14 mouse cellular contexts compared by ENCODE assay signal in genomic region chr15:85835335-85835734, GRCm38 (mm10). TPM values are rescaled to one million over a fixed set of nuclear protein-coding genes. Genes with fewer than 3 reads are reported as not detected.
A peak's percentile ranks its signal among the peaks of the same experiment; 100 is the strongest.
DNase-seq lines count a peak whose midpoint lies in the region; ATAC-seq and TF ChIP-seq lines count a peak whose summit lies in the region.
"Had no signal": no experiment of that assay in that cellular context is flagged by ENCODE, and none has a peak within 500 bp of the region (broad histone marks: within the 10 kb centered on the region; RNA-seq: fewer than 3 reads in every experiment).

No protein-coding gene starts in this region.

- no peak overlapping the region for H3K27ac ChIP-seq in hindbrain, postnatal 0 days
- H3K27ac ChIP-seq in hindbrain, embryonic 13.5 days: no peak overlapping the region
- H3K27ac ChIP-seq: midbrain, embryonic 13.5 days had no signal

- no peaks in the 10 kb centered on the region for H3K36me3 ChIP-seq in hindbrain, postnatal 0 days (ENCODE audit: insufficient read depth, low read length)
- peaks cover 6% of the 10 kb centered on the region for H3K36me3 ChIP-seq in hindbrain, embryonic 13.5 days
- H3K36me3 ChIP-seq in E14TG2a.4 (ENCODE audit: insufficient read depth, low read length): no peaks in the 10 kb centered on the region
- H3K36me3 ChIP-seq: midbrain, embryonic 13.5 days had no signal

- DNase-seq in hindbrain, postnatal 0 days (ENCODE audit: low spot score): no peak
- DNase-seq in lung, postnatal 36 days: peak; percentile 28
- no peak for DNase-seq in lung, postnatal 25 days (ENCODE audit: low spot score)
- DNase-seq: adrenal gland, postnatal 10 days; lung, adult 2 months; right cerebral cortex, postnatal 14 days had no signal

- peaks cover 7% of the 10 kb centered on the region; the same call in 1 of the 2 replicates for H3K4me1 ChIP-seq in hindbrain, postnatal 0 days (ENCODE audit: insufficient read depth, low read length)
- peaks cover 12% of the 10 kb centered on the region for H3K4me1 ChIP-seq in hindbrain, embryonic 13.5 days (replicated peaks)
- peaks cover 45% of the 10 kb centered on the region for H3K4me1 ChIP-seq in E14TG2a.4 (replicated peaks; ENCODE audit: low read depth, low read length)

- H3K27me3 ChIP-seq in hindbrain, postnatal 0 days (ENCODE audit: insufficient read depth, low read length): no peaks in the 10 kb centered on the region
- H3K27me3 ChIP-seq in hindbrain, embryonic 13.5 days: no peaks in the 10 kb centered on the region
- H3K27me3 ChIP-seq in E14TG2a.4 (ENCODE audit: insufficient read depth, low read length): peaks cover 6% of the 10 kb centered on the region
- H3K27me3 ChIP-seq: midbrain, embryonic 13.5 days; Patski had no signal

- no peak overlapping the region for H3K4me2 ChIP-seq in hindbrain, postnatal 0 days (ENCODE audit: low read depth, low read length)
- no peak overlapping the region for H3K4me2 ChIP-seq in hindbrain, embryonic 13.5 days
- H3K4me2 ChIP-seq: midbrain, embryonic 13.5 days had no signal

- 65% methylated on average over 3 of the region's 3 CpGs for WGBS in hindbrain, postnatal 0 days
- WGBS in hindbrain, embryonic 13.5 days: 70% methylated on average over 3 of the region's 3 CpGs

- no peak overlapping the region for H3K4me3 ChIP-seq in hindbrain, postnatal 0 days (ENCODE audit: low read length)
- H3K4me3 ChIP-seq in hindbrain, embryonic 13.5 days: no peak overlapping the region
- no peak overlapping the region for H3K4me3 ChIP-seq in E14TG2a.4 (replicated peaks; ENCODE audit: low read length)
- H3K4me3 ChIP-seq: midbrain, embryonic 13.5 days had no signal

- ATAC-seq in hindbrain, postnatal 0 days: no peak
- no peak for ATAC-seq in hindbrain, embryonic 13.5 days (ENCODE audit: low FRiP score)
- ATAC-seq in megakaryocyte progenitor cell, adult 5-6 weeks (replicated peaks; ENCODE audit: poor library complexity): 0 out of 2 replicates have a peak, but pooled peaks have one; percentile 32
- ATAC-seq in erythroid progenitor cell, adult 5-6 weeks (replicated peaks; ENCODE audit: low FRiP score, poor library complexity, severe bottlenecking): no peak
- no peak for ATAC-seq in megakaryocyte, adult 5-6 weeks (ENCODE audit: poor library complexity, severe bottlenecking)
- ATAC-seq: hindbrain, embryonic 16.5 days; midbrain, embryonic 13.5 days; Patski had no signal

- TF ChIP-seq CTCF in hindbrain, postnatal 0 days (IDR thresholded peaks at IDR 0.05; ENCODE audit: low read depth): peak; percentile 30
- peak; percentile 48 for TF ChIP-seq CTCF in E14TG2a.4 (conservative IDR thresholded peaks at IDR 0.05; ENCODE audit: low read length)

- H3K9me3 ChIP-seq in hindbrain, postnatal 0 days (ENCODE audit: low read length): no peaks in the 10 kb centered on the region
- no peaks in the 10 kb centered on the region for H3K9me3 ChIP-seq in hindbrain, embryonic 13.5 days
- H3K9me3 ChIP-seq in E14TG2a.4 (ENCODE audit: low read length): no peaks in the 10 kb centered on the region
- H3K9me3 ChIP-seq: midbrain, embryonic 13.5 days had no signal

- H3K9ac ChIP-seq in hindbrain, postnatal 0 days (replicated peaks; ENCODE audit: low read length): no peak overlapping the region
- no peak overlapping the region for H3K9ac ChIP-seq in hindbrain, embryonic 13.5 days
- H3K9ac ChIP-seq: midbrain, embryonic 13.5 days had no signal

RNA-seq across cellular contexts. Expression of gene Ttc38, which starts 3.2 kb away (rescaled TPM):
- total RNA-seq in hindbrain, postnatal 0 days (2014; rRNA removed): 4.7 and 5.4 TPM in 2 replicates
- 2.0 and 3.1 TPM in 2 replicates for polyA plus RNA-seq in hindbrain, postnatal 0 days (2015; fragmentation: Nextera tagmentation; extraction: Ambion mirVana)
- polyA plus RNA-seq in hindbrain, embryonic 13.5 days (2015; fragmentation: Nextera tagmentation; extraction: Ambion mirVana): 3.4 and 3.9 TPM in 2 replicates
- total RNA-seq in megakaryocyte progenitor cell, adult 5-6 weeks (2015): 1.9 and 2.4 TPM in 2 replicates
- 2.4 and 3.3 TPM in 2 replicates for total RNA-seq in megakaryocyte progenitor cell, adult 5-6 weeks (2017)
- 0.42 and 1.1 TPM in 2 replicates for total RNA-seq in erythroid progenitor cell, adult 5-6 weeks (2015; ENCODE audit: low replicate concordance)
- 2.0 and 5.9 TPM in 2 replicates for total RNA-seq in erythroid progenitor cell, adult 5-6 weeks (2017; ENCODE audit: low replicate concordance)
- total RNA-seq in megakaryocyte, adult 5-6 weeks (2015): 2.8 and 3.5 TPM in 2 replicates
- 4.9 and 10.7 TPM in 2 replicates for total RNA-seq in megakaryocyte, adult 5-6 weeks (2017)

RNA-seq across cellular contexts. Expression of gene Pkdrej, which starts 13.8 kb away (rescaled TPM):
- 0.26 and 1.0 TPM in 2 replicates for total RNA-seq in hindbrain, postnatal 0 days (2014; rRNA removed)
- 0.06 and 0.13 TPM in 2 replicates for polyA plus RNA-seq in hindbrain, postnatal 0 days (2015; fragmentation: Nextera tagmentation; extraction: Ambion mirVana)
- 0.04 TPM in 1 of 2 replicates, not detected in the other for polyA plus RNA-seq in hindbrain, embryonic 13.5 days (2015; fragmentation: Nextera tagmentation; extraction: Ambion mirVana)
- 0.05 TPM in 2 replicates for total RNA-seq in megakaryocyte progenitor cell, adult 5-6 weeks (2015)
- total RNA-seq in megakaryocyte progenitor cell, adult 5-6 weeks (2017): 0.07 TPM in 1 of 2 replicates, not detected in the other
- total RNA-seq in erythroid progenitor cell, adult 5-6 weeks (2015; ENCODE audit: low replicate concordance): not detected in 2 replicates
- total RNA-seq in erythroid progenitor cell, adult 5-6 weeks (2017; ENCODE audit: low replicate concordance): not detected in 2 replicates
- total RNA-seq in megakaryocyte, adult 5-6 weeks (2015): not detected in 2 replicates
- total RNA-seq in megakaryocyte, adult 5-6 weeks (2017): not detected in 2 replicates

RNA-seq across cellular contexts. Expression of gene Cdpf1, which starts 23.8 kb away (rescaled TPM):
- 21.0 and 32.6 TPM in 2 replicates for total RNA-seq in hindbrain, postnatal 0 days (2014; rRNA removed)
- 22.9 and 25.0 TPM in 2 replicates for polyA plus RNA-seq in hindbrain, postnatal 0 days (2015; fragmentation: Nextera tagmentation; extraction: Ambion mirVana)
- 17.1 and 20.5 TPM in 2 replicates for polyA plus RNA-seq in hindbrain, embryonic 13.5 days (2015; fragmentation: Nextera tagmentation; extraction: Ambion mirVana)
- 10.9 and 17.1 TPM in 2 replicates for total RNA-seq in megakaryocyte progenitor cell, adult 5-6 weeks (2015)
- 15.2 and 15.5 TPM in 2 replicates for total RNA-seq in megakaryocyte progenitor cell, adult 5-6 weeks (2017)
- total RNA-seq in erythroid progenitor cell, adult 5-6 weeks (2015; ENCODE audit: low replicate concordance): 4.6 TPM in 1 of 2 replicates, not detected in the other
- total RNA-seq in erythroid progenitor cell, adult 5-6 weeks (2017; ENCODE audit: low replicate concordance): 3.2 and 5.8 TPM in 2 replicates
- 8.3 and 13.0 TPM in 2 replicates for total RNA-seq in megakaryocyte, adult 5-6 weeks (2015)
- 7.7 and 14.5 TPM in 2 replicates for total RNA-seq in megakaryocyte, adult 5-6 weeks (2017)

RNA-seq across cellular contexts. Expression of gene Gtse1, which starts 24.2 kb away (rescaled TPM):
- total RNA-seq in hindbrain, postnatal 0 days (2014; rRNA removed): 10.4 and 10.5 TPM in 2 replicates
- polyA plus RNA-seq in hindbrain, postnatal 0 days (2015; fragmentation: Nextera tagmentation; extraction: Ambion mirVana): 4.9 and 5.4 TPM in 2 replicates
- polyA plus RNA-seq in hindbrain, embryonic 13.5 days (2015; fragmentation: Nextera tagmentation; extraction: Ambion mirVana): 8.9 and 9.1 TPM in 2 replicates
- total RNA-seq in megakaryocyte progenitor cell, adult 5-6 weeks (2015): 15.3 and 18.1 TPM in 2 replicates
- total RNA-seq in megakaryocyte progenitor cell, adult 5-6 weeks (2017): 16.9 and 18.6 TPM in 2 replicates
- 53.0 and 55.3 TPM in 2 replicates for total RNA-seq in erythroid progenitor cell, adult 5-6 weeks (2015; ENCODE audit: low replicate concordance)
- total RNA-seq in erythroid progenitor cell, adult 5-6 weeks (2017; ENCODE audit: low replicate concordance): 71.8 and 75.2 TPM in 2 replicates
- 12.2 and 16.1 TPM in 2 replicates for total RNA-seq in megakaryocyte, adult 5-6 weeks (2015)
- total RNA-seq in megakaryocyte, adult 5-6 weeks (2017): 20.0 and 20.7 TPM in 2 replicates

RNA-seq across cellular contexts. Expression of gene Trmu, which starts 43.8 kb away (rescaled TPM):
- 21.6 and 30.4 TPM in 2 replicates for total RNA-seq in hindbrain, postnatal 0 days (2014; rRNA removed)
- 35.1 and 39.5 TPM in 2 replicates for polyA plus RNA-seq in hindbrain, postnatal 0 days (2015; fragmentation: Nextera tagmentation; extraction: Ambion mirVana)
- polyA plus RNA-seq in hindbrain, embryonic 13.5 days (2015; fragmentation: Nextera tagmentation; extraction: Ambion mirVana): 40.8 and 47.9 TPM in 2 replicates
- total RNA-seq in megakaryocyte progenitor cell, adult 5-6 weeks (2015): 7.4 and 7.6 TPM in 2 replicates
- total RNA-seq in megakaryocyte progenitor cell, adult 5-6 weeks (2017): 22.6 and 24.7 TPM in 2 replicates
- 4.3 and 10.9 TPM in 2 replicates for total RNA-seq in erythroid progenitor cell, adult 5-6 weeks (2015; ENCODE audit: low replicate concordance)
- total RNA-seq in erythroid progenitor cell, adult 5-6 weeks (2017; ENCODE audit: low replicate concordance): 6.2 and 11.2 TPM in 2 replicates
- total RNA-seq in megakaryocyte, adult 5-6 weeks (2015): 9.0 and 9.3 TPM in 2 replicates
- total RNA-seq in megakaryocyte, adult 5-6 weeks (2017): 8.8 and 20.9 TPM in 2 replicates
